Mouse (Mus musculus) embryo, embryonic 10.5 days (tissue): ENCODE measurements around the gene Pstpip1.

Source experiments
- DNase-seq: peaks from one replicate; pipeline ENCODE4 v3.0.0-alpha.2; 2015; ENCODE audit warnings: low spot score

The Pstpip1 gene

DNA sequence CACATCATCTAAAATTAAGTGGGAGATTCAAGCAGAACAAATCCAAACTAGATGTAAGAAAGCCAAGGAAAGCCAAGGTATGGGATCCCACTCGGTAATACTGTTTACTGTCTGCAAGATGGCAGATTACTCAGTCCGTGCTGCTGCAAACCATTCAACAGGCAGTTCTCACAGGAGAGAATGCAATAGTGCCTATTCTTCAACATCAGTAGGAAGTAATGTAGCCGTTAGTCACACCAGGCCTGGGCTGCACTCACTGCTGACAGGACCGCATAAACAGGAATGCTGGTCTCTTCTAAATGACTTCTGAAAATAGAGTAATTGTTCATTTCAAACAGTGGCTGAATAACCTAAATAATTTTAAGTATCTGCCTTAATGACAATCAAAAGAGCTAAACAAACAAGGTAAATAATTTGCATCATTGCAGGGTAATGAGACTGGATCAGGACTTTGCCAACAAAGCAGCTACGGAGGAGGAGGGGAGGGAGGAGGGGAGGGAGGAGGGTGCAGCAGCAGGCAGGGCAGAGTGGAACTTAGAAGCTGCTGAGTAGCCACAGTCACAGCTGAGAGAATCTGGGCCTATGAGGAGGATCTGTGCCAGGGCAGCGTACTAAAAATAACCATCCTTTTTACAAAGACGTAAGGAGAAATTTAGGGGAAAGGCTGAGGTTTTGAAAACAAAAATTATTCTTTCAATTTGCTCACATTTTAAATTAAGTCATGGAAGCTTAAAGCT lies 62.2 kb downstream of the Pstpip1 start:
- DNase-seq: no peak

DNA sequence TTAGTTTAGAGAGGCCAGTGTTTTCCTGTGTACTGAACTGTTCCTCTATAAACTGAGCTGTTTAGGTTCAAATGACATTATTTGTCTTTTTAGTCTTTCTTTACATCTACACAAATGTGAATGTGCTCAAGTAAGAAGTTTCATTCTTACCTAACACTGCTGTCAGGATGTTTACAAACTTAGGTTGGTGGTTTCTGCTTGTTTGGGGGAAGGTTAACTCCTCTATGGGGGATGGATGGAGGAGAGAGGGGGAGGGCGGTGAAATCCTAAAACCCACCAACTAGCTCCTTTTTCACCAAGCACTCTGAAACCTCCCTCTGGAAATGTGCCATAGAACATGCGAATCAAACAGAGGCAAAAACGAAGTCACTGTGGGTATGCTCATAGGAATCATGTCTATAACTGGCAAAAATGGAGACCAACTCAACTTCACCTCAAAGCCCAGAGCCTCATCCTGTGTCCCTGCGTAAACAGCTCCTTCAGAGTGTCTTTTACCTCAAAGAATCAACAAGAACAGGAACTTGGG lies 62.8 kb downstream of the Pstpip1 start:
- no peak for DNase-seq

DNA sequence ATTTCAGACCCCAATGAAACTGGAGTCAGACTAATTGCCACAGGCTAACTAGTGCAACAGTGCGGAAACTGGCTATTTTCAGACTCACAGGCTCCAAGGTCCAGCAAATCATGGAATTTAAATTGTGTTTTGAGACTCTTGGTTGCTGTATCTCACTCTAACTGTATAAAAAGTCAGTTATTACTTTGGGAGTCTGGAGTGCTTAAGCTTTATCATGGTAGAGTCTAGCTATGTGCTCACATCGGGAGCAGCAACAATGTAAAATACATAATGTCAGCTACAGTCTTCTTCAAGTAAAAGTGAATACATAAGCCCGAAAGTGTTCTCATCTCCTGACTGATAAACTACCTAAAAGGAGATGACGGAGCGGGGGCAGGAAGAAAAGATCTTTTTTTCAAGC lies 64.8 kb downstream of the Pstpip1 start:
- no peak for DNase-seq

DNA sequence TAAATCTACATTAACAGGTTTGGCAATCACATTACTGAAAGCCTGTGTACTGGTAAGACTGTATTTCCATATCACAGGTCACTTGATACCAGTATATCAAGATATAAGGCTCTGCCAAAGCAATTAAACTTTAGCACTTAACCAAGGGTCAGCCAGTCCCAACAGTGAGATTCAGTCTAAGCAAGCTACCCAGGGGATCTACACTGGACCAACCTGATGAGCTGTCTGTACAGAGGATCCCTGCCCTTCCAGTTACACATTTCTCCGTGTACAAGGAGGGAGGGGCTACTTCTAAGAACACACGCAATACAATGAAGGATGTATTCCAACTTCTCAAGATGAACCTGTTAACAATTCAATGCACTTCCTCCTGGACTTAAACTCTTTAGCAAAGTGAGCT lies 68.3 kb downstream of the Pstpip1 start:
- no peak for DNase-seq

GRCm38 (mm10) chr9:56159456-56159855 lies 69.7 kb downstream of the Pstpip1 start:
- DNase-seq: peak; percentile 31

- peak; percentile 95 for DNase-seq
Observed at GRCm38 (mm10) chr9:56160341-56161141, 70.8 kb downstream of the Pstpip1 start.

- no peak for DNase-seq
Observed at GRCm38 (mm10) chr9:56165377-56165776, 75.6 kb downstream of the Pstpip1 start, which contains the start of gene Tspan3. Gene Tspan3 (minus strand): TSS chr9:56165477.

GRCm38 (mm10) chr9:56166161-56166560 lies 76.4 kb downstream of the Pstpip1 start:
- DNase-seq: no peak

DNA sequence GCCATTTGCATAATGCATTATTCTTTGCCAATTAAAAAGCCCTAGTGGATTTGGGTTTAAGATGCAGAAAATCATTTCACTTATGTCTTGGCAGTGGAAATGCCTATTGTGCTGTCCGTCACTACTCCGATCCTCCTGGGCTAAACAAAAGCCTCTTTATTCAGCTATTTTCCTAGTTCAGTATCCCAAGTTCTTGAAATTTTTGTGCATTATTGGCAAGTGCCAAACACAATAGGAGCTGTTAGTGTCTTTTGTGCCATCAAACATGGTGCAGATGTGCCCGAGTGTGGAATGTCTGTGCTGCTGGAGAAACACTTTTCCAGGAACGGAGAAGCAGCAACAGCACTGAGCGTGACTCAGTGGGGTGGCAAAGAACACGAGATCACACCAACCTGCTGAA lies 77.9 kb downstream of the Pstpip1 start:
- no peak for DNase-seq

- no peak for DNase-seq
Observed at GRCm38 (mm10) chr9:56175316-56175715, 85.6 kb downstream of the Pstpip1 start.

DNA sequence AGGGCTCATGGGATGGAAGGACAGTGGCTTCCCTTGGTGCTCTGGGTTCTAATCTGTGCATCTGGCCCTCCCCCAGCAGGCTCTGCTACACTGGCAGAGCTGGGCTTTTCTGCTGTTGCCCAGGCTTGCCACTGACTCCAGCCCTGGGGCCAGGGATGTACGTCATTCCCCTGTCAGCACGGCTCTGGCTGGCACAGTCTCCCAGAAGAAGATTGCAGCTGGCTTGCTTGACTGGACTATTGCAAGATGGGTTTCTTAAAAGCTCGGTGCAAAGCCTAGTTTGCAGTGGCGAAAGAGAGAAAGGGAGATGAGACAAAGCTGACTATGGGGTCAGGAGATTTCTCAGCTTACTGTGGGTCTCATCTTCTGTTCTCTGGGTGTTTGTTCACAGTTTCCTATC lies 87.6 kb downstream of the Pstpip1 start:
- DNase-seq: no peak
